Mouse (Mus musculus): ENCODE data around the gene Tnrc6a.

DNA sequence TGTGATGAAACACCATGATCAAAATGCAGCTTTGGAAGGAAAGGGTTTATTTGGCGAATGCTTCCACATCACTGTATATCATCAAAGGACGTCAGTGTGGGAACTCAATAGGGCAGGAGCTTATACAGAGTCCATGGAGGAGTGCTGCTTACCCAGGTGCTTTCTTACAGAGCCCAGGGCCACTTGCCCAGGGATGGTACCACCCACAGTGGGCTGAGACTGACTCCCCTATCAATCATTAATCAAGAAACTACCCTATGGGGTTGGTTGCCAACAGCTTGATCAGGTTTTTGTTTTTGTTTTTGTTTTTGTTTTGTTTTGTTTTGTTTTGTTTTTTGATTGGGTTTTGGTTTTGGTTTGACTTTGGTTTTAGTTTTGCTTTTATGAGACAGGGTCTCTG lies 43.8 kb downstream of the Tnrc6a start:
- TF ChIP-seq CTCF (IDR thresholded peaks at IDR 0.05; ENCODE audit: low read depth, low read length) (no peak), TAL1 (conservative IDR thresholded peaks at IDR 0.05; ENCODE audit: low read depth, low read length) (no peak), GATA1 (IDR thresholded peaks at IDR 0.05; ENCODE audit: borderline replicate concordance, low read length) (no peak)

Measured in G1E (cell line).